Mouse (Mus musculus) CH12.LX (cell line): Measurements from ENCODE around the gene Slc22a20. TPM values are rescaled to one million over a fixed set of nuclear protein-coding genes. Genes with fewer than 3 reads are reported as not detected.

Source experiments
- DNase-seq: peaks from one replicate; pipeline ENCODE4 v3.0.0-alpha.2; 2013; ENCODE audit errors: extremely low read depth
- H3K27ac ChIP-seq: 2 replicates; pipeline ENCODE4 v1.5.1; 2012; ENCODE audit warnings: low read depth, mild to moderate bottlenecking, control low read depth, moderate library complexity; ENCODE audit not compliant: insufficient read depth
- H3K27me3 ChIP-seq: replicated peaks from 2 replicates; pipeline ENCODE3; 2012; ENCODE audit warnings: inconsistent platforms
- H3K36me3 ChIP-seq, 2 experiments: replicated peaks in 1 of 2; 2 replicates each; pipeline versions ENCODE3 to v1.6.1; 2012; ENCODE audit warnings: inconsistent platforms in 1 of 2, low read length in 1 of 2, mild to moderate bottlenecking in 1 of 2, mixed read lengths in 1 of 2, moderate library complexity in 1 of 2; ENCODE audit not compliant: control insufficient read depth in 1 of 2, insufficient read depth in 1 of 2
- H3K4me1 ChIP-seq, 2 experiments: 2 replicates each; pipeline ENCODE4 v1.6.1; 2012; ENCODE audit warnings: inconsistent platforms in 1 of 2, moderate library complexity in 1 of 2; ENCODE audit not compliant: insufficient read depth in 2 of 2, control insufficient read depth in 1 of 2
- H3K4me2 ChIP-seq: 2 replicates; pipeline ENCODE4 v1.6.1; 2012; ENCODE audit warnings: low read depth, mild to moderate bottlenecking, control low read depth; ENCODE audit not compliant: poor library complexity, insufficient read depth, severe bottlenecking
- H3K4me3 ChIP-seq, 3 experiments: fragments of 150-350 bp in 1 of 3; sonication (generic) in 1 of 3; replicated peaks in 1 of 3; 2 replicates each; pipeline versions ENCODE3 to v1.5.1; 2011 to 2012; ENCODE audit warnings: low read depth in 2 of 3, low read length in 2 of 3, mild to moderate bottlenecking in 2 of 3, moderate library complexity in 2 of 3, control low read depth in 1 of 3, improper control_type of control experiment in 1 of 3, inconsistent platforms in 1 of 3, mixed read lengths in 1 of 3; ENCODE audit not compliant: poor library complexity in 1 of 3
- H3K79me2 ChIP-seq: replicated peaks from 2 replicates; pipeline ENCODE4 v1.6.1; 2012; ENCODE audit warnings: mild to moderate bottlenecking, moderate library complexity; ENCODE audit not compliant: control insufficient read depth, poor library complexity, insufficient read depth, severe bottlenecking; ENCODE audit errors: extremely low read depth
- H3K9ac ChIP-seq: 2 replicates; pipeline ENCODE4 v1.6.1; 2012; ENCODE audit warnings: low read depth, mild to moderate bottlenecking, control low read depth, moderate library complexity; ENCODE audit not compliant: insufficient read depth
- H3K9me3 ChIP-seq: replicated peaks from 2 replicates; pipeline ENCODE3; 2012; ENCODE audit warnings: low read length, inconsistent platforms, mixed read lengths
- CHD2 ChIP-seq: IDR thresholded peaks from 2 replicates; pipeline ENCODE4 v1.6.1; 2011; ENCODE audit warnings: low read length, improper control_type of control experiment
- CTCF ChIP-seq, 2 experiments: IDR thresholded peaks in 1 of 2; conservative IDR thresholded peaks in 1 of 2; 2 replicates each; pipeline ENCODE4 v1.5.1; 2011 to 2012; ENCODE audit warnings: low read depth in 2 of 2, low read length in 2 of 2, improper control_type of control experiment in 1 of 2, inconsistent platforms in 1 of 2, mild to moderate bottlenecking in 1 of 2, moderate library complexity in 1 of 2
- EP300 ChIP-seq: IDR thresholded peaks from 2 replicates; pipeline ENCODE4 v1.6.1; 2011; ENCODE audit warnings: low read length, improper control_type of control experiment
- IRF4 ChIP-seq: IDR thresholded peaks from 2 replicates; pipeline ENCODE4 v1.6.1; 2014; ENCODE audit warnings: low read depth, mild to moderate bottlenecking, inconsistent platforms, low read length, improper control_type of control experiment
- JUN ChIP-seq: IDR thresholded peaks from 2 replicates; pipeline ENCODE4 v1.6.1; 2011; ENCODE audit warnings: low read depth, mild to moderate bottlenecking, low read length, improper control_type of control experiment, moderate library complexity; ENCODE audit not compliant: insufficient read depth
- JUND ChIP-seq: conservative IDR thresholded peaks from 2 replicates; pipeline ENCODE4 v1.6.1; 2011; ENCODE audit warnings: low read depth, low read length, improper control_type of control experiment
- KAT2A ChIP-seq: IDR thresholded peaks from 2 replicates; pipeline ENCODE4 v1.6.1; 2012; ENCODE audit warnings: low read length, improper control_type of control experiment, inconsistent platforms; ENCODE audit not compliant: insufficient replicate concordance
- MAX ChIP-seq: IDR thresholded peaks from 2 replicates; pipeline ENCODE4 v1.6.1; 2011; ENCODE audit warnings: low read length, improper control_type of control experiment
- POLR2A ChIP-seq: IDR thresholded peaks from 2 replicates; pipeline ENCODE4 v1.6.1; 2011; ENCODE audit warnings: low read depth, mild to moderate bottlenecking, improper control_type of control experiment, low read length
- SIN3A ChIP-seq: IDR thresholded peaks from 2 replicates; pipeline ENCODE4 v1.6.1; 2012; ENCODE audit warnings: low read length, improper control_type of control experiment, inconsistent platforms
- TCF12 ChIP-seq: IDR thresholded peaks from 2 replicates; pipeline ENCODE4 v1.6.1; 2014; ENCODE audit warnings: low read depth, mild to moderate bottlenecking, inconsistent platforms, low read length, improper control_type of control experiment
- UBTF ChIP-seq: IDR thresholded peaks from 2 replicates; pipeline ENCODE4 v1.6.1; 2012; ENCODE audit warnings: low read depth, mild to moderate bottlenecking, inconsistent platforms, low read length, improper control_type of control experiment, moderate library complexity
- USF2 ChIP-seq: conservative IDR thresholded peaks from 2 replicates; pipeline ENCODE4 v1.6.1; 2011; ENCODE audit warnings: low read depth, low read length, improper control_type of control experiment
- ZNF384 ChIP-seq: IDR thresholded peaks from 2 replicates; pipeline ENCODE4 v1.6.1; 2012; ENCODE audit warnings: low read depth, low read length, improper control_type of control experiment, inconsistent platforms
- dilution Hi-C: fragments of 300-500 bp; cut with MboI; formaldehyde crosslinking; loops from 2 replicates; pipeline ENCODE4 v1.14.3; 2020; ENCODE audit warnings: low sequenced_read_pairs; ENCODE audit not compliant: extremely low pct_unique_long_range_greater_than_20kb, extremely low pct_ligation_motif_present
- in situ Hi-C: fragments of 300-500 bp; cut with MboI; formaldehyde crosslinking; loops from 3 replicates; pipeline ENCODE4 v1.14.3; 2019; ENCODE audit warnings: low sequenced_read_pairs, low pct_ligation_motif_present, low pct_unique_long_range_greater_than_20kb, mixed read lengths
- polyA plus RNA-seq: library from polyadenylated mRNA; unstranded; fragments of >175 nt; gene quantifications from 2 replicates; pipeline ENCODE4 v1.2.1, GENCODE M21; 2012; ENCODE audit warnings: low read depth; ENCODE audit not compliant: insufficient read length
- total RNA-seq, 2 experiments: library from RNA; depleted of rRNA; stranded (reverse); fragments of 300-350 nt in 1 of 2; fragments of >200 nt in 1 of 2; gene quantifications; 2 replicates each; pipeline ENCODE4 v1.2.3; 2012 to 2014

Slc22a20 gene
- total and polyA plus RNA-seq, 3 experiments, result not detected

GRCm38 (mm10) chr19:5954031-5954710 lies 31.8 kb downstream of the Slc22a20 start:
- H3K4me3 ChIP-seq, result no peak overlapping the region
- no peak overlapping the region for H3K9ac ChIP-seq
- peaks cover 0 to 8% of the 10 kb centered on the region in 2 experiments; a peak in 1 of 4 replicates for H3K4me1 ChIP-seq
- peaks cover 80 to 98% of the 10 kb centered on the region in 2 experiments for H3K36me3 ChIP-seq
- H3K27ac ChIP-seq, result no peak overlapping the region
- DNase-seq, result no peak
- no peaks in the 10 kb centered on the region for H3K9me3 ChIP-seq
- H3K27me3 ChIP-seq, result no peaks in the 10 kb centered on the region
- dilution Hi-C loops, result no loop called here
- no peak overlapping the region for H3K4me2 ChIP-seq
- TF ChIP-seq UBTF (no peak), POLR2A (no peak), MAX (no peak), KAT2A (no peak), CTCF (conservative IDR thresholded peaks at IDR 0.05 in 1 of 2, IDR thresholded peaks at IDR 0.05 in 1 of 2; ENCODE audit: low read depth in 2 of 2, low read length in 2 of 2) (no peak), JUND (no peak), USF2 (no peak), JUN (no peak), ZNF384 (no peak), EP300 (no peak), SIN3A (no peak)
- H3K79me2 ChIP-seq, result no peaks in the 10 kb centered on the region
- in situ Hi-C loops, result no loop called here

DNA sequence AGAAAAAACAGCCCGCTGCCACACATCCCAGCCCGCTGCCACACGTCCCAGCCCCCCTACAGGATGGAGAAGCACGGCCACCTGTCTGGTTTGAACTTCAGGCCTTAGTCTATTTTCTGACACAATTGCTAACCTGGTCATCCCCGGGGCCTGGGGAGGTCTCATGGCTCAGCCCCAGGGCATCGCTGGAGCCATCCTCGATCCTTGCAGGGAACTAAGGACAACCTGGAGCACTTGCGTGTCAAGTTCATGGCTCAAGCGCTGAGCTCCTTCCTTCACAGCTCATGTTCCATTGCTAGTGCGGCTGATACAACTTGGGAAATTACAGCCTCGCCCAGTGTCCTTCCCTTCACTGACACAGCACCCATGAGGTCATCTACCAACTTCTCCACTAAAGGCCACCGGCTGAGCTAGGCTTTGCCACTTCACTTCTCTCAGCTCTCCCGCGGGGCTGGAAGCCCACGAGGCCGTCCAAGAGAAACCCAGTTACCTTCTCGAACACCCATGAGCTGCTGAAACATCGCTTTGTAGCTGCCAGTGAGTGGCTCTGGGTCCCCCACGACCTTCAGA lies 32.7 kb downstream of the Slc22a20 start:
- H3K36me3 ChIP-seq, result peaks cover 77 to 99% of the 10 kb centered on the region in 2 experiments
- H3K4me1 ChIP-seq, result peaks cover 0 to 8% of the 10 kb centered on the region in 2 experiments; a peak in 1 of 4 replicates
- H3K4me3 ChIP-seq, result no peak overlapping the region
- dilution Hi-C loops, result no loop called here
- no peak overlapping the region for H3K27ac ChIP-seq
- H3K27me3 ChIP-seq, result no peaks in the 10 kb centered on the region
- no peaks in the 10 kb centered on the region for H3K79me2 ChIP-seq
- no peak for DNase-seq
- H3K9ac ChIP-seq, result no peak overlapping the region
- H3K9me3 ChIP-seq, result no peaks in the 10 kb centered on the region
- H3K4me2 ChIP-seq, result no peak overlapping the region
- TF ChIP-seq SIN3A, result no peak
- no peak for TF ChIP-seq POLR2A
- TF ChIP-seq MAX, result no peak
- no peak for TF ChIP-seq TCF12
- in situ Hi-C loops, result no loop called here

DNA sequence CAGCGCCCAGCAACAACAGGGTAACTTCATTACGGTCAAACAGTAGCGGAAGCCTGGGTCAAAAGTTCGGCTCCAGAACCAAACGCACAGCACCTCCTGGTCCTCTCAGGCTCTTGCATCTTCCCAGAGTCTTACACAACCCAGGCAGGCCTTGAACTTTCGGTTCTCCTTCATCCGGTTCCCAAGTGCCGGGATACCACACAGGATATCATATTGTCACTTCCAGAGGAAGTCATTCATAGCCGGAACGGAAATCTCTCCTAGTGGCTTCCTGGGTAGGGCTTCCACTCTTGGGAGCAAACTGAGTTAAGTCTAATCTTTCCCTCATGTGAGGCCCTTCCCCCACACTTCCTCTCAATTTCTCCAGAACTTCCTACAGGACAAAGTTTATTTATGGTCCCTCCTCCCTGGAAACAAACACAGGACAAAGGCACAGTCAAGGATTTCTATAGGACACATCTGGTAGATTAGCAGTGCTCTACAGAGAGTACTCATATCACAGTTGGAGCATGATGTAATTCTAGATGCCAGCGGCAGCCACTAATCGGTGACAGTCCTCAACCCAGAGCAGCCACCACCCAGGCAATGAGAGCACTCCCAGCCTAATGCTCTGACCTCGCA lies 33.8 kb downstream of the Slc22a20 start:
- H3K9ac ChIP-seq, result no peak overlapping the region
- H3K27me3 ChIP-seq, result no peaks in the 10 kb centered on the region
- no peaks in the 10 kb centered on the region for H3K79me2 ChIP-seq
- peaks cover 80 to 100% of the 10 kb centered on the region in 2 experiments for H3K36me3 ChIP-seq
- dilution Hi-C loops, result no loop called here
- no peak for TF ChIP-seq IRF4
- TF ChIP-seq EP300, result no peak
- TF ChIP-seq CHD2, result no peak
- H3K9me3 ChIP-seq, result no peaks in the 10 kb centered on the region
- no peak overlapping the region for H3K27ac ChIP-seq
- H3K4me1 ChIP-seq, result peaks cover 0 to 8% of the 10 kb centered on the region in 2 experiments; a peak in 1 of 4 replicates
- no peak overlapping the region for H3K4me2 ChIP-seq
- in situ Hi-C loops, result no loop called here
- no peak overlapping the region for H3K4me3 ChIP-seq
- DNase-seq, result no peak
